Mouse (Mus musculus) liver, embryonic 15.5 days (tissue): ENCODE data around the gene Psmb11. TPM values are rescaled to one million over a fixed set of nuclear protein-coding genes. Genes with fewer than 3 reads are reported as not detected.
"Not testable (repeated sequence)": the region's sequence is repeated elsewhere in the genome, so short reads cannot be mapped to it uniquely, and the experiment has no call there.

Experiments used
- ATAC-seq: fragments of 200-750 bp; cut with Nextera tagmentation; 2 replicates; pipeline ENCODE4 v1.8.0; 2017; ENCODE audit warnings: moderate number of reproducible peaks, mild to moderate bottlenecking, moderate library complexity; ENCODE audit not compliant: insufficient read depth
- H3K27ac ChIP-seq: fragments of 300-500 bp; sonication (generic); replicated peaks from 2 replicates; pipeline ENCODE4 v1.5.1; 2015; ENCODE audit warnings: mild to moderate bottlenecking, inconsistent platforms
- H3K27me3 ChIP-seq: fragments of 300-500 bp; sonication (generic); 2 replicates; pipeline ENCODE4 v1.6.1; 2015; ENCODE audit warnings: mild to moderate bottlenecking, inconsistent platforms
- H3K36me3 ChIP-seq: fragments of 300-500 bp; sonication (generic); replicated peaks from 2 replicates; pipeline ENCODE4 v1.6.1; 2015; ENCODE audit warnings: moderate library complexity, mild to moderate bottlenecking, inconsistent platforms
- H3K4me1 ChIP-seq: fragments of 300-500 bp; sonication (generic); replicated peaks from 2 replicates; pipeline ENCODE4 v1.6.1; 2015; ENCODE audit warnings: inconsistent platforms
- H3K4me2 ChIP-seq: fragments of 300-500 bp; sonication (generic); 2 replicates; pipeline ENCODE4 v1.6.1; 2015; ENCODE audit warnings: moderate library complexity, mild to moderate bottlenecking, inconsistent platforms
- H3K4me3 ChIP-seq: fragments of 300-500 bp; sonication (generic); replicated peaks from 2 replicates; pipeline ENCODE4 v1.5.1; 2015; ENCODE audit warnings: mild to moderate bottlenecking, inconsistent platforms
- H3K9ac ChIP-seq: fragments of 300-500 bp; sonication (generic); 2 replicates; pipeline ENCODE4 v1.6.1; 2015; ENCODE audit warnings: moderate library complexity, mild to moderate bottlenecking, inconsistent platforms
- H3K9me3 ChIP-seq: fragments of 300-500 bp; sonication (generic); replicated peaks from 2 replicates; pipeline ENCODE4 v1.6.1; 2016; ENCODE audit warnings: inconsistent platforms
- WGBS: fragments of 180-500 bp; shearing (Covaris S2); methylation state at CpG from one replicate; pipeline ENCODE4 v1.1.7; 2015; ENCODE audit warnings: mixed read lengths; ENCODE audit not compliant: insufficient replicate concordance; 5-methylcytosine and 5-hydroxymethylcytosine counted together
- polyA plus RNA-seq: library from polyadenylated mRNA; unstranded; fragments of >200 nt; fragmentation: Nextera tagmentation; extraction: Ambion mirVana; gene quantifications from 2 replicates; pipeline ENCODE4 v1.2.1, GENCODE M21; 2015

Psmb11 gene
- polyA plus RNA-seq, 1 experiment from 2014 or later = not detected

DNA sequence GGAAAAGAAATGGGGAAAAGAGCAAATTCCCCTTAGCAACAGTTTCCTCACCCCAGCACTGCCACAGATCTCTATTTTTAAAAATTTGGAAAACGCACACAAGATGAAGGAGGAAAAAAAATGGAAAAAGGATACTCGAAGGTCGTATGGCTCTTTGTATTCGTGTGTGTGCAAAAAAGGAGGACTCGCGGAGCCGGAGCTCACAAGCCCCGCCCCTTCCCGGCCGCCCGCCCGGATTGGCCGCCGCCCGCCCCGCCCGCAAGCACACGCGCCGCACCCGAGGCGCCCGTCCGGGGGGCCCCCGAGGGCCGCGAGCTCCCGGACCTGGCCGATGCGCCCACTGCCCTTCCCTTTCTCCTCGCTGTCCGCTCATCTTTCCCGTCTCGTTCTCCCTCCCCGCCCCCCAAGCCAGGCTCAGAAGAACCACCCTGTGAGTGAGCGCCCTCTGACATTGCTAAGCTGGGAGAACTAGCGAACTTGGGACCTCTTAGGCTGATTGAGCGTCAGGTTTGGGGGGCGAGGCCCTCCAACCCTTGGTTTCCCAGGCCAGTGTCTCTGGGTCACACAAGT is 15.4 kb upstream of the Psmb11 start, which contains the start of gene 4931414P19Rik:
Gene 4931414P19Rik (minus strand): TSS at position 242 of the 570 bp plus-strand sequence.
- peak within 1 kb of the TSS; percentile 71 for H3K4me3 ChIP-seq
- WGBS = under 1% methylated on average over 39 of the region's 39 CpGs
- H3K9ac ChIP-seq = peak within 1 kb of the TSS; percentile 75
- peaks cover 40% of the 10 kb centered on the region for H3K4me1 ChIP-seq
- H3K27me3 ChIP-seq = no peaks in the 10 kb centered on the region
- H3K36me3 ChIP-seq = 0 out of 2 replicates have a peak, but pooled peaks cover 4% of the 10 kb centered on the region
- ATAC-seq = peak; percentile 31
- H3K9me3 ChIP-seq = no peaks in the 10 kb centered on the region
- H3K4me2 ChIP-seq = peak within 1 kb of the TSS; percentile 94
- peak within 1 kb of the TSS; percentile 86 for H3K27ac ChIP-seq

DNA sequence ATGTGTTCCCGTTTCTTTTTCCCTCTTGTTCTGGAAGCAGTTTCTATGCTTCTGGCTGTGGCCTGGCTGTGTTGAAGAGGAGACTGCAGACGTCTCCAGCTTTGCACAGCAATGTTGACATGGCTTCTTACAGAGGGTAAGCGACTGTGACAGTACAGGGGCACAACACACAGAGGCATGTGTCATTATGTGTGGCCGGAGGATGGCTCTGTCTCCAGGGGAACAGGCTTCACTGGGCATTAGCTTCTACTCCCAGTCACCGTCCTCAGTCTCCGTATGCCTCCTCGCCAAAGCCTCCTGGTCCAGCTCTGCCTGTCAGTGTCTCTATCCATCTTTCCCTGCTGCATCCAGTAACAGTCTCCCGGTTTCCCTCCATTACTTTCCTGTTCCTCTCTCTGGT is 14.0 kb upstream of the Psmb11 start:
- Histone ChIP-seq H3K27me3 (no peaks in the 10 kb centered on the region), H3K4me2 (no peak overlapping the region), H3K27ac (no peak overlapping the region), H3K4me3 (no peak overlapping the region), H3K36me3 (peaks cover 10% of the 10 kb centered on the region), H3K9ac (no peak overlapping the region), H3K4me1 (peaks cover 35% of the 10 kb centered on the region), H3K9me3 (no peaks in the 10 kb centered on the region)
- WGBS = 73% methylated on average over 8 of the region's 8 CpGs
- ATAC-seq = no peak

DNA sequence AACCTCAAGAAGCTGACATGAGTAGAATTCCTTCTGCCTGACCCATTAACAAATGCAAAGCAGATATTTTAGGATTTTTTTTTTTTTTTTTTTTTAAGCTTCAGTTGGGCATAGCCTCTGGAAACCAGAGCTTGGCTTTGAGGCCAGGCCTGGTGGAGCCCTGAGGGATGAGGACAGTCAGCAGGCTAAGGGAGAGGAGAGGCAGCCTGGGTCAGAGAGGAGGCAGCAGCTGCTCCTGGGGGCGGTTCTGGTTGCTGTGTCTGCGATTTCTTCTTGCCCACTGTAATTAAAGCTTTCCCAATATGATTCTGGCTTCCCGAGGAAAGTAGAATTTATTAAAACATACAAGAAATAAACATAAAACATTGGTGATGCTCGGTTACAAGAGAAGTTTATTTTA is 12.0 kb upstream of the Psmb11 start:
- peaks cover 16% of the 10 kb centered on the region for H3K4me1 ChIP-seq
- no peak overlapping the region for H3K4me2 ChIP-seq
- no peak overlapping the region for H3K9ac ChIP-seq
- H3K27me3 ChIP-seq = no peaks in the 10 kb centered on the region
- no peaks in the 10 kb centered on the region for H3K9me3 ChIP-seq
- peaks cover 22% of the 10 kb centered on the region for H3K36me3 ChIP-seq
- no peak overlapping the region for H3K4me3 ChIP-seq
- ATAC-seq = no peak
- H3K27ac ChIP-seq = no peak overlapping the region
- 73% methylated on average over 4 of the region's 4 CpGs for WGBS

DNA sequence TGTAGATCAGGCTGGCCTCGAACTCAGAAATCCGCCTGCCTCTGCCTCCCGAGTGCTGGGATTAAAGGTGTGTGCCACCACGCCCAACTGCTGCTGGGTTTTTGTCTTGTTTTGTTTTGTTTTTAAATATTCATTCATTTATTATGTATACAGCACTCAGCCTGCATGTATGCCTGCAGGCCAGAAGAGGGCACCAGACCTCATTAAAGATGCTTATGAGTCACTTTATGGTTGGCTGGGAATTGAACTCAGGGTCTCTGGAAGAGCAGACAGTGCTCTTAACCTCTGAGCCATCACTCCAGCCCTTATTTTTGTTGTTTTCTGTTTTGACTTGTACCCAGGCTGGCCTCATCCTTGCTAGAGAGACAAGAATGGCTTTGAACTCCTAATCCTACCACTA is 11.3 kb upstream of the Psmb11 start:
- Histone ChIP-seq H3K4me1 (peaks cover 10% of the 10 kb centered on the region), H3K9me3 (no peaks in the 10 kb centered on the region), H3K27me3 (no peaks in the 10 kb centered on the region), H3K4me2 (no peak overlapping the region), H3K9ac (no peak overlapping the region), H3K36me3 (peaks cover 30% of the 10 kb centered on the region), H3K4me3 (no peak overlapping the region), H3K27ac (no peak overlapping the region)
- no peak for ATAC-seq
- WGBS = 61% methylated on average over 4 of the region's 4 CpGs

DNA sequence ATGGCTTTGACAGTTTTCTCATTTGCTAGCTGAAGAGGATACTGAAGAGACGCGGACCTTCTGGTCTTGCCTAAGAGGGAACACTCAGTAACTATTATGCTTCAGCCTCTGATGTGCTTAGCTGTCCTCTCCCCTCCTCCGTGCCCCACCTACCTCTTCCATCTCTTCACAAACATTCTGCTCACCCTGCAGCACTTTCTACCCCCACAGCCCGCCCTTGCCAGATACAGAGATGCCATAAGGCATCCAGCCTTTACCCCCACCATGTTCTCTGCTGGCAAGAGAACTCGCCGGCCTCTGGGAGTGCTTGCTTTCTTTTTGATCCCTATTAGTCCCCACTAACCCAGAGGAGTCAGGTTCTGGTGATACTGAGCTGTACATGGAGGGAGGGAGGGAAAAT is 10.6 kb upstream of the Psmb11 start:
- no peak overlapping the region for H3K27ac ChIP-seq
- WGBS = 77% methylated on average over 6 of the region's 6 CpGs
- H3K27me3 ChIP-seq = no peaks in the 10 kb centered on the region
- no peaks in the 10 kb centered on the region for H3K9me3 ChIP-seq
- peaks cover 10% of the 10 kb centered on the region for H3K4me1 ChIP-seq
- H3K4me2 ChIP-seq = no peak overlapping the region
- no peak overlapping the region for H3K9ac ChIP-seq
- no peak for ATAC-seq
- no peak overlapping the region for H3K4me3 ChIP-seq
- H3K36me3 ChIP-seq = peaks cover 36% of the 10 kb centered on the region

DNA sequence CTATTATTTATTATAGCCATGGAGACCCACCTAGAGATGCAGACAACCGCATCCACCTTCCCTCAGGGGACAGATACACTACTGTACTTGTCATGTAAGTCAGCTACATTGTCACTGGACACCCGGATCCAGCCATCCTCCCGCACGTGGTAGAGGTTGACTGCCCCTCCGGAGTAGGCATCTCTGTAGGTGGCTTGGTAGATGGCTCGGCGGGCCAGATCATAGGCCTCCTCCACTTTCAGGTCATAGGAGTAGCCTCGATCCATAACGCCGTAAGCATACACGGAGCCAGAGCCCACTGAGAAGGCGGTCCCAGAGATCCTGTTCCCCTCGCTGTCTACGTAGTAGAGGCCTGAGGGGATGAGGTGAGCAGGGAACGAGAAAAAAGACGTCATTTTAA is 7.1 kb upstream of the Psmb11 start:
- H3K36me3 ChIP-seq = peaks cover 42% of the 10 kb centered on the region
- H3K4me3 ChIP-seq, H3K27ac ChIP-seq, H3K4me2 ChIP-seq, ATAC-seq, H3K9me3 ChIP-seq, H3K27me3 ChIP-seq, H3K9ac ChIP-seq: not testable (repeated sequence)
- WGBS = 86% methylated on average over 16 of the region's 16 CpGs
- H3K4me1 ChIP-seq = peaks cover 21% of the 10 kb centered on the region

DNA sequence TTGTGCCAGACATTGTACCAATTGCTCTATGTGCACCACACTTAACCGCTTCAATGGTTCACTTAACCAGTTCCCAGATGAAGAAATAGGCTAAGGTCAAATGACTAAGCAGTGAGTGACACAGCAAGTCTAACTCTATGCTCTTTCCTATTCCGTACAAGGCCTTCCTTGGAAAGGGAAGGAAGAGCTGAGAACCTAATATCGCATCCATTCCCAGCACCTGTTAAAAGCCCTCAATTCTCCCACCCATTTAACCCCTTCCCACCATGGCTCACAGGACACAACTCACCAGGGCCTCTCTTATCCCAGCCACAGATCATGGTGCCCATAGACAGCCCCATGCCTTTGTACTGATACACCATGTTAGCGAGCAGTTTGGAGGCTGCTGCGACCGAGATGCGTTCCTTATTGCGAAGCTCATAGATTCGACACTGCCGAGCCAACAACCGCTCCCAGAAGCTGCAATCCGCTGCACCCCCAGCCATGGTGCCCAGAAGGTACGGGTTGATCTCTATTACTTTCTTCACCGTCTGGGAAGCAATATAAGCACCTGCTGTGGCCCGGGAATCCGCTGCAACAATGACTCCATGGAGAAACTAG is 4.9 kb upstream of the Psmb11 start:
- H3K27me3 ChIP-seq = no peaks in the 10 kb centered on the region
- WGBS = 86% methylated on average over 16 of the region's 16 CpGs
- no peak overlapping the region for H3K27ac ChIP-seq
- peaks cover 21% of the 10 kb centered on the region for H3K4me1 ChIP-seq
- no peak overlapping the region; the same call in 1 of the 2 replicates for H3K4me3 ChIP-seq
- H3K9ac ChIP-seq = no peak overlapping the region
- no peak overlapping the region for H3K4me2 ChIP-seq
- no peaks in the 10 kb centered on the region for H3K9me3 ChIP-seq
- peaks cover 38% of the 10 kb centered on the region for H3K36me3 ChIP-seq
- ATAC-seq = no peak

DNA sequence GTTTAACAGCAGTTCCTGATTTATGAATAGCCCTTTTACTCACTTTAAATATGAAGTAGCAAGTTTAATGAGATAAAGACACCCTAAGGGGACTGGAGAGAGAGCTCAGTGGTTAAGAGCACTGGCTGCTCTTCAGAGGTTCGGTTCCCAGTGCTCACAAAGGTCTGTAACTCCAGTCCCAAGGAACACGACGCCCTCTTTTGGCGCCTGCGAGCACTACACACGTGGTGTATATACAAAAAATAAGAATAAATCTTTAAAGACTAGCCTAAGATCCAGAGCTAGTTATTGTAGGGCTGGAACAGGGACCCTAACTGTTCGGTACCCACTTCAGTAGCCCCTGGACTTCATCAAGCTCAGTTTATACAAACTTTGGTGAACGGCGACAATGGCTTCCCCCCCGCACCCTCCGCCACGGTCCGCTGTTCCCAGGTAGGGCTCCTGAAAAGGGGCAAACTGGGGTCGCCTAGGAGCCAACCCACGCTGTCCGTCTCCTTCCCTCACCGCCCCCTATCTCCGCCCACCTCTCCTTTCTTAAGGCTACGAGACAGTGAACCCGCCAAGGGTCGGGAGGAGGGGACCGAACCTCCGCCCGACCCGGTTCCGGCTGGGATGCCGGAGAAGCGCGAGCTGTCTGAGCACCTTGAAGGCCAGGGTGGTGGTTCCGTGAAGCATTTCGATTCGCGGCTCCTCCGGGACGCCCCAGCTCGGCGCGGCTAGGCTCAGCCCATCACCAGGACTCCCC is 3.9 kb upstream of the Psmb11 start:
- 2% methylated on average over 38 of the region's 38 CpGs for WGBS
- no peaks in the 10 kb centered on the region for H3K27me3 ChIP-seq
- H3K36me3 ChIP-seq = peaks cover 32% of the 10 kb centered on the region
- ATAC-seq = peak; percentile 57
- H3K9ac ChIP-seq = peak overlapping the region; percentile 83
- peaks cover 21% of the 10 kb centered on the region for H3K4me1 ChIP-seq
- H3K9me3 ChIP-seq = no peaks in the 10 kb centered on the region
- peak overlapping the region; percentile 78 for H3K27ac ChIP-seq
- H3K4me3 ChIP-seq = peak overlapping the region; percentile 87
- H3K4me2 ChIP-seq = peak overlapping the region; percentile 75

DNA sequence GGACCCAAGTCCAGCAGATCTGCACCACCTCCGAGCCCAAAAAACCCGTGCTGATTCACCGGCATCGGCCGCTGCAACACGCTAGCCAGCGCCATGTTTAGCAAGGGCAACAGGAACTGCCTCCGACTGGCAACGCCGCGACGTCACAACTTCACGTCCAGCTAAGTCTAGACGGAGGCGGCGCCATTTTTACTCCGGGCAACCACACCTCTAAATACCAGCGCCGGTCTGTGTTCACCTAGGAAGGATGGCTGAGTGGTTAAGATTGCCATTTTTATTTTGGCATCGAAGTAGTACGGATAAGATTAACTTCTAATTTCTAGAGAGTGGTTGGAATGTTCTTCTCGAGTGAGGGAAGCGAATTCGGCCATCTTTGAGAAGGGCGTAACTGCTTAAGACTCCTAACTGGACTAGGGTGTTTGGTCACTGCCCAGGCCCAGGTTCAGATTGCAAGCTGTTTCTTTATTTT is 3.3 kb upstream of the Psmb11 start, which contains the start of gene Psmb5:
Gene Psmb5 (minus strand): TSS at position 126 of the 469 bp plus-strand sequence.
- under 1% methylated on average over 25 of the region's 25 CpGs for WGBS
- no peaks in the 10 kb centered on the region for H3K27me3 ChIP-seq
- peaks cover 23% of the 10 kb centered on the region for H3K4me1 ChIP-seq
- peak within 1 kb of the TSS; percentile 83 for H3K9ac ChIP-seq
- H3K27ac ChIP-seq = peak within 1 kb of the TSS; percentile 78
- H3K4me3 ChIP-seq = peak within 1 kb of the TSS; percentile 87
- no peaks in the 10 kb centered on the region for H3K9me3 ChIP-seq
- ATAC-seq = peak; percentile 87
- H3K4me2 ChIP-seq = peak within 1 kb of the TSS; percentile 75
- H3K36me3 ChIP-seq = peaks cover 26% of the 10 kb centered on the region

DNA sequence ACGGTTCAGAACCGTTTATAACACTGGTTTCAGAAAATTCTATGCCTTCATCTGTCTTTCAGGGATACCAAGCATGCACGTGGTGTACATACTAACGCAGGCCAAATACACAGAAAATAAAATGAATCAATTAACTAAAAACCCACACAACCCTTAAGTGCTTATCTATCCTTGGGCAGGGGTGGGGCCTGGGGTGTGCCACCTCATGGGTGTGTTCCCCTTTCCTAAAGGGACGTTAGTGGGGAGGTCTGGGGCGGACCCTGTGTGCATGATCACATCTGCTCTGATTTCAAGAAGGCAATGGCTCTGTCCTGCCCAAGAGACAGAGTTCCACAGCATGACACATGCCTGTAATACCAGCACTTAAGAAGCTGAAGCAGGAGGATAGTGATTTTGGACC is 2.1 kb downstream of the Psmb11 start:
- H3K36me3 ChIP-seq = no peaks in the 10 kb centered on the region
- no peak overlapping the region for H3K4me3 ChIP-seq
- H3K4me2 ChIP-seq = no peak overlapping the region
- no peaks in the 10 kb centered on the region for H3K9me3 ChIP-seq
- H3K9ac ChIP-seq = no peak overlapping the region
- H3K4me1 ChIP-seq = peaks cover 10% of the 10 kb centered on the region
- H3K27me3 ChIP-seq = peaks cover 17% of the 10 kb centered on the region
- peak; percentile 53; the same call in 1 of the 2 replicates for ATAC-seq
- 52% methylated on average over 6 of the region's 6 CpGs for WGBS
- no peak overlapping the region for H3K27ac ChIP-seq

DNA sequence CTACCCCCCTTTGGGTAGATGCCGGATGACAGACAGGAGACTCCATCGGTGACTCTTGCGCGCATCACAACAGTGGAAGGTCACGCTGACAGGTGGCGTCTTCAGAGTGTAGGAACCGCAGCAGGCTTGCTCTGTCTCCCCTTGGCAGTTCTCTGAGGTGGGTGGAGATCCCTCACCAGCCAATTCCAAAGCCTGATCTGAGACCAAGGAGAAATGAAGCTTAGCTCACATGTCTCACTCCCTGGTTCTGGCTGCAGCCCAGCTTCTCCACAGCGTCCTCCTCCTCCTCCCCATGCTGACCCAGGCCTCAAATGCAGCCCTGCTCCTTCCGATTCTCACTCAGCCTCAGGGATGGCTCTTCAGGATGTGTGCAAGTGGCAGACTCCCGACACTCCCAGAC is 3.7 kb downstream of the Psmb11 start:
- Histone ChIP-seq H3K4me1 (peaks cover 10% of the 10 kb centered on the region), H3K9ac (no peak overlapping the region), H3K9me3 (no peaks in the 10 kb centered on the region), H3K27ac (no peak overlapping the region), H3K36me3 (no peaks in the 10 kb centered on the region), H3K27me3 (peaks cover 17% of the 10 kb centered on the region), H3K4me3 (no peak overlapping the region), H3K4me2 (no peak overlapping the region)
- ATAC-seq = no peak
- 69% methylated on average over 10 of the region's 10 CpGs for whole genome bisulfite sequencing
